Mouse (Mus musculus) forebrain, embryonic 16.5 days (tissue): ENCODE measurements at regions not wholly inside any gene's neighbourhood (a gene's known extent, or its start where the extent isn't known, plus 50 kb on each side); places are given as distances from the start of the nearest gene placed in this dataset.

Experiments used
- ATAC-seq: fragments of 200-750 bp; cut with Nextera tagmentation; 2 replicates; pipeline ENCODE4 v1.8.0; 2017; ENCODE audit warnings: mild to moderate bottlenecking, moderate library complexity
- H3K27ac ChIP-seq: fragments of 300-500 bp; sonication (generic); 2 replicates; pipeline ENCODE4 v1.5.1; 2014; ENCODE audit warnings: low read length, control low read depth
- H3K27me3 ChIP-seq: fragments of 300-500 bp; sonication (generic); replicated peaks from 2 replicates; pipeline ENCODE4 v1.6.1; 2014; ENCODE audit warnings: low read length; ENCODE audit not compliant: control insufficient read depth, insufficient read depth
- H3K36me3 ChIP-seq: fragments of 300-500 bp; sonication (generic); 2 replicates; pipeline ENCODE4 v1.6.1; 2014; ENCODE audit not compliant: control insufficient read depth, insufficient read depth
- H3K4me1 ChIP-seq: fragments of 300-500 bp; sonication (generic); replicated peaks from 2 replicates; pipeline ENCODE4 v1.6.1; 2014; ENCODE audit warnings: low read length; ENCODE audit not compliant: control insufficient read depth, insufficient read depth
- H3K4me2 ChIP-seq: fragments of 300-500 bp; sonication (generic); 2 replicates; pipeline ENCODE4 v1.6.1; 2014; ENCODE audit warnings: mild to moderate bottlenecking, low read length, control low read depth
- H3K4me3 ChIP-seq: fragments of 300-500 bp; sonication (generic); replicated peaks from 2 replicates; pipeline ENCODE4 v1.5.1; 2014; ENCODE audit warnings: mild to moderate bottlenecking, low read length, control low read depth
- H3K9ac ChIP-seq: fragments of 300-500 bp; sonication (generic); replicated peaks from 2 replicates; pipeline ENCODE4 v1.6.1; 2014; ENCODE audit warnings: low read depth, low read length, control low read depth
- H3K9me3 ChIP-seq: fragments of 300-500 bp; sonication (generic); 2 replicates; pipeline ENCODE4 v1.6.1; 2016; ENCODE audit warnings: low read length; ENCODE audit not compliant: control insufficient read depth
- WGBS: fragments of 180-500 bp; shearing (Covaris S2); extraction: QIAGEN DNeasy Blood & Tissue Kit; methylation state at CpG from one replicate; pipeline ENCODE4 v1.1.7; 2014; 5-methylcytosine and 5-hydroxymethylcytosine counted together

GRCm38 (mm10) chr1:30503224-30503623 lies 370.5 kb downstream of the Phf3 start:
- peak; percentile 66; the same call in 1 of the 2 replicates for ATAC-seq

DNA sequence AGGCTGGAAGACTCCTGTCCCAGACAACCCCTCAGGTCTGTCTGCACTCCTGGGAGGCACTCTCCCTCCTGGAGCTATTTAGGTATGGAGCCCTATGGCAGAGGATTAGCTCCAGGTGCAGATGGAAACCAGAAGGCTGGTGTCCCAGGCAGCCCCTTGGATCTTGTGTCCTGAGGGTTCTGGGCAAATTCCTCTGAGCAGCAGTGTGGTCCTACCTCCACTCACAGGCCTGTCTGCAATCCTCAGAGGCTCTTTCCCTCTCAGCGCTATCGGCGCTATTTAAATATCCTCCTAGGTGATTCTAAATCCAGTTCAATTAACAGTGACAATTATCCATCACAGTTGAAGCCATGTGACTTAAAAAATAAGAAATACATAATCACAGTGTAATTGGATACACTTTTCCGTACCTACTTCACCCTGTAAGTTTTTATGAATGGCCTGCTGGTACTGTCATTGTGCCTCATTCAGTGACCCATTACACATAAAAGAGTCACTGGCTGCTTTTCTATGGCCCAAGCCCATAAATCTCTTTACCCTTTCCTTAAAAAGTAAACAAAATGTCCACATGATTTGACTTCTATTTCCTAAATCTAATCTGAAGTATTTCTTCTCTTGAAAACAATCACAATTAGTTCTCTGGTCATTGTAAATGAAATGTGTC lies 413.3 kb downstream of the Phf3 start:
- Histone ChIP-seq H3K4me1 (no peaks in the 10 kb centered on the region), H3K36me3 (no peaks in the 10 kb centered on the region), H3K27ac (no peak overlapping the region), H3K9me3 (no peaks in the 10 kb centered on the region), H3K9ac (no peak overlapping the region), H3K27me3 (no peaks in the 10 kb centered on the region), H3K4me3 (no peak overlapping the region), H3K4me2 (no peak overlapping the region)
- ATAC-seq: no peak
- 89% methylated on average over 4 of the region's 4 CpGs for WGBS

More at GRCm38 (mm10) chr1:30503224-30503623, 370.5 kb downstream of the Phf3 start:
- no peak overlapping the region for H3K4me2 ChIP-seq
- H3K27me3 ChIP-seq: no peaks in the 10 kb centered on the region
- no peak overlapping the region for H3K4me3 ChIP-seq
- no peaks in the 10 kb centered on the region for H3K4me1 ChIP-seq
- no peaks in the 10 kb centered on the region for H3K9me3 ChIP-seq
- H3K9ac ChIP-seq: no peak overlapping the region
- WGBS: 18% methylated on average over 1 of the region's 1 CpGs
- H3K27ac ChIP-seq: no peak overlapping the region
- no peaks in the 10 kb centered on the region for H3K36me3 ChIP-seq

GRCm38 (mm10) chr1:30437964-30438363 lies 435.8 kb downstream of the Phf3 start:
- Histone ChIP-seq H3K36me3 (no peaks in the 10 kb centered on the region), H3K4me2 (no peak overlapping the region), H3K4me1 (no peaks in the 10 kb centered on the region), H3K9me3 (no peaks in the 10 kb centered on the region), H3K27ac (no peak overlapping the region), H3K4me3 (no peak overlapping the region), H3K27me3 (no peaks in the 10 kb centered on the region), H3K9ac (no peak overlapping the region)
- no peak for ATAC-seq
- WGBS: 64% methylated on average over 1 of the region's 1 CpGs

DNA sequence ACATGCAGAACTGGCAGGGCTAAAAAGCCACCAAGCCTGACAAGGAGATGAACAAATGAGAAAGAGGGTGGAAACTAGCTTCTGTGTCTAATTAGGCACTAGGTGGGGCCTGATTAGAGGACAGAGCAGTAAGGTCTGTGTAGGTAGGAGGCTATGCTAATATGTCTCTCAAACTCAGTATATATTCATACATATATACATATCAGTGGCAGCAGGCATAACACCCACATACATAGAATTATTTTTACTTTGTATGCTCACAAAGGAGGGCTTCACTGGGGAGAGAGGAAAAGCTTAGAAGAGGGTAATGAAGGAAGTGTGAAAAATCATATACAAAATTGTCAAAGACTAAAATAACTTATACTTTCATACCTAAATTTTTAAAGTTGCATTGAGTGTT lies 457.1 kb downstream of the Phf3 start:
- no peak for ATAC-seq
- Histone ChIP-seq H3K4me2 (no peak overlapping the region), H3K9ac (no peak overlapping the region)

DNA sequence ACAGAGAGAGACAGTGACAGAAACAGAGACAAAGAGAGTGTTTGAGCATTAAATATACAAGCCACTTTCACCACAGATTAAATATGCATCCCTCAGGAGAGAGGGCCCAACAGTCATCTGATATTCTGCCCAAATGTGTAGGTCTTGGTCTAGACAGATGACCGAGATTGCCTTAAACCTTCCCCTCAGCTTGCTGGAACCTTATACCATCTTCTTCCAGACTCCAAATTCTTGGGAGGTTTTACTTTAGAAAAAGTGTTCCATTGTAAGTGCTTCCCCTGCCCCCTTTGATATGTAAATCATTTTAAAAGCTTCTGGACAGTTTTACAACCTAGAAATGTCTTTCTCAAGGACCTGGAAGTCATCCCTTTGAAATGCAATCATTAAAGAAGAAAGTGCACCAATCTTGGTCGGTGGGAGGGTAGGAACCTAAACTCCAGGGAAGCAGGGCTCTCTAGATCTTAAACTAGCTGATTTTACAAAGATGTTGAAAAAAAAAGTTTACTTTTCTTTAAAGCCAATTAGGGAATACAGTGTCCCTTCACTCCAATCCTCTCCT lies 458.8 kb downstream of the Phf3 start:
- no peak for ATAC-seq
- Histone ChIP-seq H3K9ac (no peak overlapping the region), H3K27ac (no peak overlapping the region), H3K36me3 (no peaks in the 10 kb centered on the region), H3K9me3 (no peaks in the 10 kb centered on the region), H3K27me3 (no peaks in the 10 kb centered on the region), H3K4me3 (no peak overlapping the region), H3K4me2 (no peak overlapping the region), H3K4me1 (no peaks in the 10 kb centered on the region)
- 42% methylated on average over 2 of the region's 2 CpGs for WGBS

More for the DNA sequence above, 457.1 kb downstream of the Phf3 start:
- Histone ChIP-seq H3K9me3 (no peaks in the 10 kb centered on the region), H3K4me1 (no peaks in the 10 kb centered on the region), H3K27ac (no peak overlapping the region), H3K36me3 (no peaks in the 10 kb centered on the region), H3K27me3 (no peaks in the 10 kb centered on the region), H3K4me3 (no peak overlapping the region)
